Mouse (Mus musculus) limb, embryonic 11.5 days (tissue): ENCODE measurements around the gene Bmyc. TPM values are rescaled to one million over a fixed set of nuclear protein-coding genes. Genes with fewer than 3 reads are reported as not detected.

Experiments used
- ATAC-seq: fragments of 200-750 bp; cut with Nextera tagmentation; 2 replicates; pipeline ENCODE4 v1.8.0; 2017; ENCODE audit warnings: low read depth; ENCODE audit not compliant: insufficient number of reproducible peaks, low FRiP score, low TSS enrichment
- DNase-seq: peaks from one replicate; pipeline ENCODE4 v3.0.0-alpha.2; 2015; ENCODE audit warnings: low spot score
- H3K27ac ChIP-seq: fragments of 300-500 bp; sonication (generic); replicated peaks from 2 replicates; pipeline ENCODE4 v1.5.1; 2014; ENCODE audit warnings: low read depth, mild to moderate bottlenecking, low read length
- H3K27me3 ChIP-seq: fragments of 300-500 bp; sonication (generic); 2 replicates; pipeline ENCODE4 v1.6.1; 2014; ENCODE audit warnings: mild to moderate bottlenecking, low read length, mixed read lengths; ENCODE audit not compliant: control insufficient read depth, insufficient read depth
- H3K36me3 ChIP-seq: fragments of 300-500 bp; sonication (generic); 2 replicates; pipeline ENCODE4 v1.6.1; 2014; ENCODE audit warnings: mild to moderate bottlenecking, low read length, moderate library complexity, mixed read lengths; ENCODE audit not compliant: control insufficient read depth, insufficient read depth
- H3K4me1 ChIP-seq: fragments of 300-500 bp; sonication (generic); 2 replicates; pipeline ENCODE4 v1.6.1; 2014; ENCODE audit warnings: low read length, mixed read lengths; ENCODE audit not compliant: control insufficient read depth, insufficient read depth
- H3K4me2 ChIP-seq: fragments of 300-500 bp; sonication (generic); 2 replicates; pipeline ENCODE4 v1.6.1; 2014; ENCODE audit warnings: low read depth, mild to moderate bottlenecking, moderate library complexity; ENCODE audit not compliant: severe bottlenecking
- H3K4me3 ChIP-seq: fragments of 300-500 bp; sonication (generic); 2 replicates; pipeline ENCODE4 v1.5.1; 2014; ENCODE audit warnings: low read depth, low read length
- H3K9ac ChIP-seq: fragments of 300-500 bp; sonication (generic); 2 replicates; pipeline ENCODE4 v1.6.1; 2014; ENCODE audit warnings: mild to moderate bottlenecking, low read length
- H3K9me3 ChIP-seq: fragments of 300-500 bp; sonication (generic); 2 replicates; pipeline ENCODE4 v1.6.1; 2016; ENCODE audit warnings: low read length; ENCODE audit not compliant: control insufficient read depth
- WGBS: fragments of 180-500 bp; shearing (Covaris S2); extraction: QIAGEN DNeasy Blood & Tissue Kit; methylation state at CpG from one replicate; pipeline ENCODE4 v1.1.7; 2014; 5-methylcytosine and 5-hydroxymethylcytosine counted together
- polyA plus RNA-seq: library from polyadenylated mRNA; unstranded; fragments of >200 nt; fragmentation: Nextera tagmentation; extraction: Ambion mirVana; gene quantifications from 2 replicates; pipeline ENCODE4 v1.2.1, GENCODE M21; 2014

Gene Bmyc
- polyA plus RNA-seq, 1 experiment from 2014 or later: 73.9 TPM

DNA sequence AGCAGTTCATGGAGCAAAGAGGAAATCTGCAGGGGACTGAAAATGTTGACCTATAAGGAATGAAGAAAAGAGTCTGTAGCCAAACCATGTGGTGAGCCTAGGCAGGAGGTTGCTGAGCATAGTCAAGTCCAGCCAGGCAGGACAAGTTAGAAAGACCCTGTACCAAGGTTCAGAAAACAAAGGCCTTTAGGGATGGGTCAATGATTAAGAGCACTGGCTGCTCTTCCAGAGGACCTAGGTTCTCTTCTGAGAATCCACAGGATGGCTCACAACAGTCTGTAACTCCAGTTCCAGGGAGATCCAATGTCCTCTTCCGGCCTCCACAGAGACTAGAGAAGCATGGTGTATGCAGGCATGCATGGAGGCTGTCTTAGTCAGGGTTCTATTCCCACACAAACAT is 47.7 kb downstream of the Bmyc start:
- WGBS: 85% methylated on average over 1 of the region's 1 CpGs
- H3K9me3 ChIP-seq: no peaks in the 10 kb centered on the region
- no peaks in the 10 kb centered on the region for H3K4me1 ChIP-seq
- no peak overlapping the region for H3K9ac ChIP-seq
- DNase-seq: no peak
- H3K27ac ChIP-seq: no peak overlapping the region
- ATAC-seq: no peak
- H3K4me3 ChIP-seq: no peak overlapping the region
- no peak overlapping the region for H3K4me2 ChIP-seq
- no peaks in the 10 kb centered on the region for H3K27me3 ChIP-seq
- no peaks in the 10 kb centered on the region for H3K36me3 ChIP-seq

Other genes with a start within 250 kb of the Bmyc start
- 0.81 TPM in 1 of 2 replicates, not detected in the other for gene Clic3, start 249.9 kb upstream of the Bmyc start, polyA plus RNA-seq
- gene Paxx, start 245.6 kb upstream of the Bmyc start, polyA plus RNA-seq: 15.0 and 18.1 TPM in 2 replicates
- gene Ptgds, start 236.7 kb upstream of the Bmyc start, polyA plus RNA-seq: not detected in 2 replicates
- gene Lcn12, start 212.8 kb upstream of the Bmyc start, polyA plus RNA-seq: not detected in 2 replicates
- 68.0 and 72.3 TPM in 2 replicates for gene Fbxw5, start 206.0 kb upstream of the Bmyc start, polyA plus RNA-seq
- gene C8g, start 205.0 kb upstream of the Bmyc start, polyA plus RNA-seq: 5.6 and 5.8 TPM in 2 replicates
- gene Traf2, start 159.8 kb upstream of the Bmyc start, polyA plus RNA-seq: 40.0 and 40.6 TPM in 2 replicates
- 324 and 330 TPM in 2 replicates for gene Edf1, start 148.9 kb upstream of the Bmyc start, polyA plus RNA-seq
- gene Mamdc4, start 131.9 kb upstream of the Bmyc start, polyA plus RNA-seq: 3.1 and 7.0 TPM in 2 replicates
- gene Phpt1, start 131.5 kb upstream of the Bmyc start, polyA plus RNA-seq: 161 and 162 TPM in 2 replicates
- gene Ajm1, start 125.0 kb upstream of the Bmyc start, polyA plus RNA-seq: 0.04 TPM in 1 of 2 replicates, not detected in the other
- gene Rabl6, start 98.2 kb upstream of the Bmyc start, polyA plus RNA-seq: 59.3 and 65.6 TPM in 2 replicates
- gene Ccdc183, start 89.1 kb upstream of the Bmyc start, polyA plus RNA-seq: 0.15 and 0.16 TPM in 2 replicates
- 18.7 and 20.7 TPM in 2 replicates for gene Tmem141, start 84.7 kb upstream of the Bmyc start, polyA plus RNA-seq
- 0.35 and 0.54 TPM in 2 replicates for gene Fcna, start 78.7 kb upstream of the Bmyc start, polyA plus RNA-seq
- gene Lcn8, start 53.6 kb upstream of the Bmyc start, polyA plus RNA-seq: not detected in 2 replicates
- gene Lcn5, start 48.8 kb upstream of the Bmyc start, polyA plus RNA-seq: not detected in 2 replicates
- not detected in 2 replicates for gene Lcn6, start 30.0 kb upstream of the Bmyc start, polyA plus RNA-seq
- not detected in 2 replicates for gene Lcn10, start 24.0 kb upstream of the Bmyc start, polyA plus RNA-seq
- gene Obp2a, start 6.7 kb upstream of the Bmyc start, polyA plus RNA-seq: not detected in 2 replicates
- gene Obp2b, start 30.3 kb downstream of the Bmyc start, polyA plus RNA-seq: not detected in 2 replicates
- not detected in 2 replicates for gene Lcn3, start 58.8 kb downstream of the Bmyc start, polyA plus RNA-seq
- gene Lcn11, start 70.3 kb downstream of the Bmyc start, polyA plus RNA-seq: not detected in 2 replicates
- gene Gm13539, start 75.5 kb downstream of the Bmyc start, polyA plus RNA-seq: 0.37 and 0.60 TPM in 2 replicates
- gene Glt6d1, start 109.1 kb downstream of the Bmyc start, polyA plus RNA-seq: not detected in 2 replicates
- not detected in 2 replicates for gene Lcn9, start 116.4 kb downstream of the Bmyc start, polyA plus RNA-seq
- gene Sohlh1, start 140.5 kb downstream of the Bmyc start, polyA plus RNA-seq: not detected in 2 replicates
- gene Kcnt1, start 157.0 kb downstream of the Bmyc start, polyA plus RNA-seq: 0.13 and 0.24 TPM in 2 replicates